Mouse (Mus musculus) T-helper 1 cell (primary cell): ENCODE data around the gene Hist2h3b.

Experiments used
- in situ Hi-C: fragments of 300-600 bp; cut with MboI, MseI; formaldehyde crosslinking; loops from one replicate; pipeline ENCODE4 v1.15.1; 2025; ENCODE audit warnings: high pct_unique_total_duplicates

Gene Hist2h3b

DNA sequence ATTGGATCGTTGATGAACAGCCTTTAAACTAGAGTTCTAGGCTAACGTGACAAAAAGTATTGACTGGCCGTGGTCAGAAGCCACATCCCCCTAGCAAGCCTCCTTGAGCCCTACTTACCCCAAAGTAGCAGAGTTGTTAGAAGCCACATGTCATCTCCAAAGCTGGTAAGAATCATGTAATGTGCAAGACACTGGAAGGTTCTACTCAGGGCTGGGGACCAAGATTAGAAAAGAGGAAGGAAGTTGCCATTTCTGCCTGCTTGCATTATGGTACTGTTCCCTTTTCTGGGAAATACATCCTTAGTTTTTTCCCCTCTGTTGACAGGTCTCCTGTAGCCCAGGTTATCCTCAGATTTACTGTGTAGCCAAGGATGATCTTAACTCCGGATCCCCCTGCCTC lies 25.3 kb downstream of the Hist2h3b start, which contains the start of gene Fcgr1:
Fcgr1 (minus strand) TSS at position 183 of the 400 bp plus-strand sequence.
- in situ Hi-C loops, result no loop called here

DNA sequence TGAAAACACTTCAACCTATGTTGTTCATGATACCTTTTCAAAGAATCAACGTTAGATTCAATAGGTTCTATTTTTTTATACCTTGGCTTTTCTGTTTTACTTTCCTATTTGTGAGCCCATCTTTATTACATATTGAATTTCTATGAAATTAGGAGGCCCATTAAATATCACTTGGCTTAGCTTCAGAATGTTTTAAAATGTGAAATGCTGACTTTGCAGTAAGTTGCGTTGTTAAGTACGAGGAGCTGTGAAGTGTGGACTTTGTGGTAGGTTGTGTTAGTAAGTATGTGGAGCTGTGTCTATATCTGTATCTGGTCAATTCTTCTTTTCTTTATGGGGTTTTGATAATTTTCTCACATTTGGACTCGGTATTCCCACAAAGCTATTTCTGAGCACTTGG lies 29.9 kb downstream of the Hist2h3b start:
- in situ Hi-C loops, result no loop called here

- in situ Hi-C loops, result no loop called here
Measured at GRCm38 (mm10) chr3:96299562-96299961, 31.1 kb downstream of the Hist2h3b start.

DNA sequence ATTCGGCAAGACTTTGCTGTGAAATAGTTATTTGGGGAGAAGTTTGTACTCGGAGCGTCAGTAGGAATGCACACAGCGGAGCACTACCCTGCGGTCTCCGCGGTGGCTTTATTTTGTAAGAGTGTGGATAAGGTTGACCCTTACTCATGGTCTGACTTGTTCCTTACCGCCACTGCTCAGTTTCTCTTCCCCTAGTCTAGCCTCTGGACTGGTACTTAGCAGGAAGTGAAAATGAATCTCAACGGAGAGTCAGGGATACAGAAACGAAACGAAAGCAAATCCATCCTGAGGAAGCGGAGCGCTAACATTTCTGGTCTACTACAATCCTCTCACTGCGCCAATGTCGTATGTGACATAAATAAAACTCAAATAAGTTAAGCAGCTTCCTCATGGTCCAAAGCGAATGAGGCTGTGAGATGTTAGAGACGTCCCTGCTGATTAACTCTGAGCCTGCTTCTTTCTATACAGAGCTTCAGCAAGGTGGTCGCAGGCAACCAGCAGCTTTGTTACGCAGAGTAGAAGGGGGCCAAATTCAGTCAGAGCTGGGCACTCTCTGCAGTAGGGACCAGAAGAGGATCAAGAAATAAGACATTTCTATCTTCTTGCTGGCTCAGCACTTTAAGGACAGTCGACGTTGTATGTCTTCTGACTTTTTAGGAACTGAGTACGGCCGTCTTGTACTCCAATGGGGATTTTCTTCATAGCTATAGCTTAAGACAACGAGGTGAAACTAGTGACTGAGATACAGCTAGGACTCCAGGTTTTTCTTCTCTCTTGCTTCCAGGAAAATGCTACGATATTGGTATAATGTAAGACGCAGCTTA lies 32.5 kb downstream of the Hist2h3b start:
- in situ Hi-C loops, result no loop called here

DNA sequence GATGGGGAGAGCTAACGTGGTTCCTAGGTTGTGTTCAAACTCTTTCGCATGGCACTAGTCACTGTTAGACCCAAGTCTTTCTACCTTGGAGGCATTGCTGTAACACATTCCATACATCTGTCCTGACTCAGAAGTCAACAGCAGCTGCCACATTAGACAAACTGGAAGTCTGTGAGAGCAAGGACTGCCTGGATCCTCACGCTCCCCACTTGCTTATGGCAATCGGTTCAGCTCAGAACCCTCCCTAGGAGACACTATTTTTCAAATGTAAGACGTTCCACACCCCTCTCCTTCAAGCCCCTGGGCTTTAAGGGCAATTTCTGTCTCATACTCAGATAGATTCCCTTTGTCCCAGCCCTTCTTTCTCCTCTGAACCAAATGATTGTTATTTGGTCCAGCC lies 33.6 kb downstream of the Hist2h3b start:
- in situ Hi-C loops, result no loop called here

DNA sequence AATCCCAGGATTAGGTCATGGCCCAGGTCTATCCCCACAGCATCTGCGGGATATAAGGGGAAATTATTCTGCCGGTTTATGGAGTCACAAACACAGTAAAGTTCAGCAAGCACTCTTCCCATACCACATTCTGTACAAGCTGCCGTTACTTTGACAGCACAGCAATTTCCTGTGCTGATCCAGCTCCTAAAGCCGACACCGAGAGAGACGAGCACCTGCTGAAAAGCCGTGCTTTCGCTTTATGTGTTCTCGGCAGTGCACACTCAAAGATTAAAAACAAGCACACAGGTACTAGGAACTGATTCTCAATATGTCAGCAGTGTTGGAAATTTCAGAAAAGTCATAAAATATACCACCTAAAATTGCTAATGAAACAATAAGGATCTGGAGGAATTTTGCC lies 38.1 kb downstream of the Hist2h3b start:
- in situ Hi-C loops, result no loop called here

DNA sequence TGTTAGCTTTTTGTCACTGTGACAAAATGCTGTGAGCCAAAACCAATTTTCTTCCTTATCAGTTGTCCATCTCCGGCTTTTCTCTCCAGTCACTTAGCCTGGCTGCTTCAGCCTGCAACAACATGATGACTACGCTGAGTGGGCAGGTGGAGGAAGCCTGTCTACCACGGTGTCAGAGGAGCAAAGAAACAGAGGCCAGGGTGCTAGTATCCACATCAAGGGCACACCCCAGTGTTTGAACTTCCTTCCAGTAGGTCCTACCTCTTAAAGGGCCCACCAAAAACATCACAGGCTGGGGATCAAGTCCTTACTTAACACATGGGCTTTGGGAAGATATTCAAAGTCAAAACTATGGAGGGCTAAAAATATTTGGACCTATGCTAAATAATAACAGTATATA lies 41.0 kb downstream of the Hist2h3b start:
- in situ Hi-C loops, result no loop called here

DNA sequence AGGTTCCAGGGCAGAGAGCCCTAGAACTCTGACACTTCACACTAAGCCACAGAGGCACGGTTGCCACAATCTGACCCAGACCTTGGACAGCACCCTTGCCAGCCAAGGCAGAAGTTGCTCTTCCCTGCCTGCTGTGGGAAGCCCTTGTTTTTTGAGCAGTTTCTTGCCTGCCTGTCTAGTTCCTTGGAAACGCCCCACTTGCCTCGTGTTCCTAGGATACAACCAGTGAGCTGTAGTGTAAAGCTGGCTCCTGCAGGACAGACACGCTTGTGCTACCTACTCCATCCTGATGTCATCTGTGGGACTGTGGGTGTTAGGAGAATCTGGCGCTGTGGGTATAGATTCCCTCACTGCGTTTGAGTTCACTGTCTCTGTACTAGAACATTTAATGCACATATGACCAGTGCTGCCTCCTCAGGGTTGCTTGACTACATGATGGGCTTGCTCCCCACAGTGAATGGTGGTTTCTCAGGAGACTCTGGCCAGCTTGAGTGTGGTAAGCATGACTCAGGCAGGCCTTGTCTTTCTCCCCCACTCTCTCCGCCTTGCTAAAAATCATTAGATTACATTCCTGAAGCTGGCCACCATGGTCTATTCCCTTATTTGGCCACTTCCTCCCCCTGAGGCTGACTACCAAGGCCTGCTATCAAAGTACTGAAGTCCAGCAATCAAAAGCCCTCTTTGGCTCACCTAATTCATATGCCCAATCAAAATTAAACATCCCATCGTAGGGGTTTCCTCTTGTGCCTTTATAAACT lies 44.1 kb downstream of the Hist2h3b start:
- in situ Hi-C loops, result no loop called here
